Comparison of ENCODE assay signal across 8 mouse cellular contexts in the genomic region with DNA sequence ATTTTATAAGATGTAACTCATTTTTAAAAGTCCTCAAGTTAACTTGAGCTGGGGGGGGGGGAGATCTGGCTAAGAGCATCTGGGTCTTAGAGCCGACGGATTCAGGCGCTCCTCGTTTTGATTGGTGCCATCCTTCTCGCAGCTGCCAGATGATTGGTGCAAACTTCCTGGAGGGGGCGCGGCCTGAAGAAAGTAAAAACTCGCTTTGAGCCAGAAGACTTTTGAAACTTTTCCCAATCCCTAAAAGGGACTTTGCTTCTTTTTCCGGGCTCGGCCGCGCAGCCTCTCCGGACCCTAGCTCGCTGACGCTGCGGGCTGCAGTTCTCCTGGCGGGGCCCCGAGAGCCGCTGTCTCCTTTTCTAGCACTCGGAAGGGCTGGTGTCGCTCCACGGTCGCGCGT. TPM values are rescaled to one million over a fixed set of nuclear protein-coding genes. Genes with fewer than 3 reads are reported as not detected.
DNase-seq lines count a peak whose midpoint lies in the region; ATAC-seq and TF ChIP-seq lines count a peak whose summit lies in the region.

A gene (plus strand): TSS at position 224 of the 400 bp plus-strand sequence.

- ATAC-seq in embryonic facial prominence, embryonic 14.5 days (ENCODE audit: low read depth), result peak; percentile 76
- ATAC-seq in heart, embryonic 14.5 days (ENCODE audit: insufficient number of reproducible peaks, insufficient read depth, low FRiP score, low read depth), result peak; percentile 51; the same call in 1 of the 2 replicates

- H3K27me3 ChIP-seq in embryonic facial prominence, embryonic 14.5 days (replicated peaks; ENCODE audit: control insufficient read depth, insufficient read depth, low read length), result peaks cover 76% of the 10 kb centered on the region
- peaks cover 65% of the 10 kb centered on the region for H3K27me3 ChIP-seq in heart, embryonic 14.5 days (ENCODE audit: control insufficient read depth, insufficient read depth, low read length)

- peak within 1 kb of the TSS; percentile 91 for H3K4me2 ChIP-seq in embryonic facial prominence, embryonic 14.5 days (ENCODE audit: low read depth, low read length)
- peak within 1 kb of the TSS; percentile 78 for H3K4me2 ChIP-seq in heart, embryonic 14.5 days (ENCODE audit: low read length)

- H3K36me3 ChIP-seq in embryonic facial prominence, embryonic 14.5 days (ENCODE audit: control insufficient read depth, insufficient read depth, low read length), result no peaks in the 10 kb centered on the region
- no peaks in the 10 kb centered on the region; the same call in 1 of the 2 replicates for H3K36me3 ChIP-seq in heart, embryonic 14.5 days (ENCODE audit: control insufficient read depth, insufficient read depth, low read length)

- peak within 1 kb of the TSS; percentile 59 for H3K4me3 ChIP-seq in embryonic facial prominence, embryonic 14.5 days (ENCODE audit: low read depth, low read length)
- H3K4me3 ChIP-seq in heart, embryonic 14.5 days (ENCODE audit: control insufficient read depth in 1 of 2, insufficient read depth in 1 of 2, low read depth in 1 of 2, low read length in 2 of 2), result peak within 1 kb of the TSS; percentile 50 to 70
- peak within 1 kb of the TSS; percentile 17 for H3K4me3 ChIP-seq in olfactory bulb, adult 2 months (ENCODE audit: insufficient read depth, low read depth, low read length)

- peaks cover 5% of the 10 kb centered on the region for H3K4me1 ChIP-seq in embryonic facial prominence, embryonic 14.5 days (ENCODE audit: control insufficient read depth, insufficient read depth, low read length)
- peaks cover 4 to 5% of the 10 kb centered on the region in 2 experiments; a peak in 2 of 4 replicates for H3K4me1 ChIP-seq in heart, embryonic 14.5 days (ENCODE audit: control insufficient read depth in 2 of 2, insufficient read depth in 2 of 2, low read length in 2 of 2)
- no peaks in the 10 kb centered on the region; the same call in 1 of the 2 replicates for H3K4me1 ChIP-seq in olfactory bulb, adult 2 months (ENCODE audit: control insufficient read depth, insufficient read depth, low read length)

- 0% methylated on average over 24 of the region's 25 CpGs for WGBS in embryonic facial prominence, embryonic 14.5 days
- 0% methylated on average over 25 of the region's 25 CpGs for WGBS in heart, embryonic 14.5 days
- under 1% methylated on average over 25 of the region's 25 CpGs for WGBS in olfactory bulb, adult 2 months

- DNase-seq in spleen, adult 18-20 months, result peak; percentile 58 to 65
- DNase-seq in spleen, adult 12 weeks (ENCODE audit: low spot score), result no peak
- DNase-seq in embryonic facial prominence, embryonic 14.5 days (ENCODE audit: low spot score), result peak; percentile 98
- peak; percentile 94 for DNase-seq in kidney, postnatal 10 days
- DNase-seq in lung, adult 18-20 months, result peak; percentile 88 to 90
- peak; percentile 76 for DNase-seq in thymus, postnatal 14 days

- H3K27ac ChIP-seq in embryonic facial prominence, embryonic 14.5 days (replicated peaks; ENCODE audit: low read depth, low read length), result peak within 1 kb of the TSS; percentile 88
- H3K27ac ChIP-seq in heart, embryonic 14.5 days (replicated peaks in 1 of 2; ENCODE audit: control insufficient read depth in 1 of 2, insufficient read depth in 1 of 2, low read depth in 2 of 2, low read length in 2 of 2), result peak within 1 kb of the TSS; percentile 82 to 89
- H3K27ac ChIP-seq in olfactory bulb, adult 2 months (ENCODE audit: insufficient read depth, low read depth, low read length), result no peak within 1 kb of the TSS

- TF ChIP-seq POLR2A in olfactory bulb, adult 2 months (IDR thresholded peaks at IDR 0.05; ENCODE audit: insufficient read depth, low read depth, low read length), result no peak

- no peaks in the 10 kb centered on the region for H3K9me3 ChIP-seq in embryonic facial prominence, embryonic 14.5 days (ENCODE audit: control insufficient read depth, low read length)
- H3K9me3 ChIP-seq in heart, embryonic 14.5 days (ENCODE audit: control insufficient read depth, low read length), result 0 out of 2 replicates have a peak, but pooled peaks cover 4% of the 10 kb centered on the region

- peak within 1 kb of the TSS; percentile 77 for H3K9ac ChIP-seq in embryonic facial prominence, embryonic 14.5 days (ENCODE audit: low read depth, low read length)
- peak within 1 kb of the TSS; percentile 71 for H3K9ac ChIP-seq in heart, embryonic 14.5 days (ENCODE audit: low read length)

- no peak for TF ChIP-seq CTCF in olfactory bulb, adult 2 months (IDR thresholded peaks at IDR 0.05; ENCODE audit: insufficient read depth, low read depth, low read length)

RNA-seq across cellular contexts. Expression of the gene that starts here (rescaled TPM):
- polyA plus RNA-seq in embryonic facial prominence, embryonic 14.5 days (2014; fragmentation: Nextera tagmentation; extraction: Ambion mirVana), result 7.4 and 9.4 TPM in 2 replicates
- 5.9 and 6.4 TPM in 2 replicates for polyA plus RNA-seq in heart, embryonic 14.5 days (2014; fragmentation: Nextera tagmentation; extraction: Ambion mirVana)
- polyA plus RNA-seq in olfactory bulb, adult 2 months (2012; ENCODE audit: insufficient read depth, insufficient read length, low replicate concordance, missing spikeins), result not detected in 2 replicates
